Mouse (Mus musculus) testis, adult 2 months (tissue): ENCODE measurements around the gene Gja5.

Experiments used
- CTCF ChIP-seq: fragments of 200-500 bp; IDR thresholded peaks from 2 replicates; pipeline ENCODE4 v1.5.1; 2012; ENCODE audit warnings: low read depth, mild to moderate bottlenecking, inconsistent platforms, low read length, moderate library complexity; ENCODE audit not compliant: control insufficient read depth, insufficient read depth, insufficient replicate concordance
- POLR2A ChIP-seq: fragments of 200-500 bp; IDR thresholded peaks from 2 replicates; pipeline ENCODE4 v1.6.1; 2012; ENCODE audit warnings: low read depth, mild to moderate bottlenecking, inconsistent platforms, low read length, moderate library complexity; ENCODE audit not compliant: control insufficient read depth

GRCm38 (mm10) chr3:96879536-96879935 lies 25.0 kb upstream of the Gja5 start:
- no peak for TF ChIP-seq CTCF
- TF ChIP-seq POLR2A, result no peak
